Mouse (Mus musculus) heart, adult 2 months (tissue): ENCODE data around the gene Ube2j2.

ENCODE experiments used
- CTCF ChIP-seq: fragments of 200-600 bp; IDR thresholded peaks from 2 replicates; pipeline ENCODE4 v1.8.1; 2022; ENCODE audit warnings: antibody characterized with exemption, mild to moderate bottlenecking, moderate library complexity
- EP300 ChIP-seq: fragments of 200-500 bp; IDR thresholded peaks from 2 replicates; pipeline ENCODE4 v1.6.1; 2011; ENCODE audit warnings: low read depth, low read length, control low read depth; ENCODE audit not compliant: insufficient read depth
- POLR2A ChIP-seq: fragments of 200-500 bp; IDR thresholded peaks from 2 replicates; pipeline ENCODE4 v1.6.1; 2011; ENCODE audit warnings: mild to moderate bottlenecking, low read depth, low read length, control low read depth; ENCODE audit not compliant: insufficient read depth

DNA sequence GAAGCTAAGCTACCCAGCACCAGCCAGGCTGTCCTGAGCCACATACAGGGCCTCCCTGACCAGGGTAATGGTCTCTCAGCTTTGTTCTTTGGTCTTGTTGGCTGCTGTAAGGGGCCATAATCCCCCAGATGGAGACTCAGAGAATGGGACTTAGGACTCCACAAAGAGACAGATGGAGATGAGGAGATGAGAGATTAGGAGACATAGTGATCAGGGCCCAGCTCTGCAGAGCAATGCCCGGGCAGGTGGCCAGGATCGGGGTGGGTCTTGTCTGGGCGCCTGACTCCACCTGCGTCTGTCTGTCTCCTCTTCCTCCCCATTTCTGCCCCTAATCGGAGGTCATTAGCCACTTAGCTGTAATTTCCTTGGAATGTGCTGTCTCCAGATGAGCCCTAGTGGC is 26.7 kb downstream of the Ube2j2 start:
- TF ChIP-seq CTCF (no peak), POLR2A (no peak), EP300 (no peak)
